Mouse (Mus musculus) kidney, postnatal 14 days (tissue): Measurements from ENCODE around the gene Mgmt.

ENCODE experiments used
- DNase-seq: peaks from one replicate; pipeline ENCODE4 v3.0.0; 2022; ENCODE audit warnings: mixed read lengths

The Mgmt gene

DNA sequence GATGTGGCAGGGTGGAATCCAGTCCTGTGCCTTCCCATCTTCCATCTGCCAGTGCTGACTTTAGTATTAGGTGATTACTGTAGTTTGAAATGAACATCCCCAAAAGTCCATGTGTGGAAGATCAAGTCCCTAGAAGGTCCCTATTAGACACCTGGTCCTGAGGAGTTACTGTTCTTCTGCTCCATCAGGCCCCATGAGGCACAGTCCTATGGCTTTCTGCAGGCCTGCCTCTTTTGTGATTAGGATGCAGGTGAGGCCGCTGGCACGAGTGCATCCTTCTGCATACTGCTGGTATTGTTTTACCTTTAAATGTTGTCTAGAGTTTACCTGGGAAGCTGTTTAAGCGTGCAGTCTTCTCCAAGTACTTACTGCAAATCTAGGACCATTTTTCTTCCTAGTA lies 21.6 kb downstream of the Mgmt start:
- DNase-seq: no peak

DNA sequence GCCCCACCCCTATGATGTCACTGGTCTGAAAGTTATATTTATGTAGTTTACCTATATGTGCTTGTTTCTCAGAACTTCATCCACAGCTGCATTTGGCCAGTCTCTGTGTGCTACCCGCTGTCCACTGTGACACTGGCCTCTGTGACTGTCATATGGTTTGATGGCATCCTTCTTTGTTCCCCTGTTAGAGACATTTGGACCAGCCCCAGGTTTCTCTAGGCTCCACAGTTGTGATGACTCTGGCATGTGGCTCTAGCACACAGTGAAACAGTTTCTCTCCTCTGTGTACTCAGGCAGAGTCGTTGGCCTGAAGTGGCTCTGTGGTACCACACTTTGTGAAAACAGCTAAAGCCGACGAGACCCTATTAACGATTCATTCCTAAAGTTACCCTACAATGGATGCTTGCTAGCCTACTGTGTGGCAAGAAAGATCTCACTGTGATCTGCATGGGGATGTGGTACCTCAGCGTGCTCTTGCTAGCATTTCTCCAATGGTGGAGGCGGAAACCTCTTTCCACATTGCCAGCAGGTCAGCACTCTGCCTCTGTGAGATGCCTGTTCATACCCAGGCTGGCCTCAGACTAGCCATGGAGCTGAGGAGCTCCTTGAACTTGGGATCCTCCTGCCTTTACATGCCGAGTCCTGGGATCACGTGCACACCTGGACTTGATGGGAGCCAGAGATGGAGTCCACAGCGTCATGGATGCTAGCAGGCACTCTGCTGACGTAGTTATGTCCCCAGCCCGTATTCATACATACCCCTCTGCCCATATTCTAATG lies 26.8 kb downstream of the Mgmt start:
- no peak for DNase-seq

- no peak for DNase-seq
Observed at GRCm38 (mm10) chr7:136922230-136922629, 27.8 kb downstream of the Mgmt start.

GRCm38 (mm10) chr7:136924610-136925260 lies 30.3 kb downstream of the Mgmt start:
- DNase-seq: no peak

DNA sequence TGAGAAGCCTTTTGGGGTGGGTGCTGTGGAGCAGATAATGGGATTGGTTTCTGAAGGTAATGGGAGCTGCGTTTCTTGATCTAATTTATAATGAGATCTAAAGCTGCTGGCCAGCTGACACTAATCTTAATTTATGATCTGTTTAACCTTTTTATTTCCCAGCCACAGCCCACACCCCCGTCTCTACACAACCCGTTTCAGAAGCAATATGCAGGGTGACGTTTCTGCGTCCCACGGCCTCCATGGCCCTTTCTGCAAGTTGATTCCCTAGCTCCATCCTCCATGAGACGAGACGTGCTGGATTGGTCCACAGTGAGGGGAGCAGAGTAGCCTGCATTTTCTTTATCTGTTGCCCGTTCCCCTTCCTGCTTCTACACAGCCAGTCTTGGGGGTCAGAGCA lies 31.8 kb downstream of the Mgmt start:
- DNase-seq: no peak

- DNase-seq: no peak
Observed at GRCm38 (mm10) chr7:136930451-136930850, 36.0 kb downstream of the Mgmt start.

- peak; percentile 20 for DNase-seq
Observed at GRCm38 (mm10) chr7:136933367-136933766, 39.0 kb downstream of the Mgmt start.

GRCm38 (mm10) chr7:136934336-136934735 lies 39.9 kb downstream of the Mgmt start:
- no peak for DNase-seq

DNA sequence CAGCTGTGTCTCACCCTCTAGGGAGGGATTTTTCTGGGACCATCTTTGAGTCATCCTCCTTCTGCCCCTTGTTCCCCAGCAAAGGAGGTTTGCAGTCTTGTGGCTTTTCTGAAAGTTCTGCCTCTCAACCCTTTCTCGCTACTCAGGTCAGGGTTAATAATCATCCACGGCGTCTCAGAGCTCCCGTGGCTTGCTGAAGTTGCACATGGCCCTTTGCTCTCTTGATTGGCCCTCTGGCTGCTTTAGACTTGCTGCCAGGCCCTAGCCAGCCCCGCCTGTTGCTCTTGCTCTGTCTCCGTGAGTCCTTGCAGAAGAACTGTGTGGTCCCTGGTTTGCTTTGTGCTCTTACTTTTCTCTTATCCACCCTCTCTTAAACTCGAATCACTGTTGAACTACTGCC lies 40.4 kb downstream of the Mgmt start:
- peak; percentile 66 for DNase-seq

GRCm38 (mm10) chr7:136938371-136938770 lies 44.0 kb downstream of the Mgmt start:
- no peak for DNase-seq

DNA sequence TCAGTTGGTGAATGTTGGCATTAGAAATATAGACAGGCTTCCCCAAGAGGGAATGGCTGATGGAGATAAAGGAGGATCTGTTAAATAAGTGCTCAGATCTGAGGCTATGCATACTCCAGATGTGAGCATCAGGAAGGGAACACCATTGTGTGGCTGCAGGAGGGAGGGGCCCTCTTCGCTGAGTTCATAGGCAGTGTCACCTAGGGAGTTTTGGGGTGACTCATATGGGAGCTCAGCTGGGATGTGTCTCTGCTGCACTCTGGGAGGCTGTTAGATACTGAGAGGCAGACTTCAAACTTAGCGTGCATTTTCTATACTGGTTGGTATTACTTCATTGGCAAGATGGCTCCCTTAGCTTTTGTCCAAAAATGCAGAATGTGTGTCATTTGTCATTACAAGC lies 48.0 kb downstream of the Mgmt start:
- no peak for DNase-seq

GRCm38 (mm10) chr7:136943886-136944285 lies 49.5 kb downstream of the Mgmt start:
- no peak for DNase-seq

GRCm38 (mm10) chr7:136945697-136946096 lies 51.3 kb downstream of the Mgmt start:
- DNase-seq: no peak

DNA sequence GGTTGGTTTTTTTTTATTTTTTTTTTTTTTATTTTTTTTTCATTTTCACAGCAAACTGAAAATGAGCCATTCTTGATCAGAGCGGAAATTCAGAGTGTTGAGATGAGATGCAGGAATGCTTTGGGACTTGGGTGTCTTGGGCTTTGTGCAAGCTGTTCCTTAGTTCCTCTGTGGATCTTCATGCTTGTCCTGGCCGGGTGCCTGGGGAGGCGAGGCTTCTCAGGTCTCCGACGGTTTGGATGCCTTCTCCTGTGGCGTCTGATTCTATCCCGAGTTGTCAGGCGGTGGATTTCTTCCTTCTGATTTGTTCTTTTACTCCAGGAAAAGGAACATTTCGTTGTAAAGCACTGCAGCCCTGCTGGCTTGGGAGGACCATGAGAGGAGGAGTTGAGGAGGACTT lies 51.7 kb downstream of the Mgmt start:
- no peak for DNase-seq

GRCm38 (mm10) chr7:136948275-136948810 lies 53.9 kb downstream of the Mgmt start:
- no peak for DNase-seq

GRCm38 (mm10) chr7:136952608-136953007 lies 58.2 kb downstream of the Mgmt start:
- peak; percentile 6 for DNase-seq

DNA sequence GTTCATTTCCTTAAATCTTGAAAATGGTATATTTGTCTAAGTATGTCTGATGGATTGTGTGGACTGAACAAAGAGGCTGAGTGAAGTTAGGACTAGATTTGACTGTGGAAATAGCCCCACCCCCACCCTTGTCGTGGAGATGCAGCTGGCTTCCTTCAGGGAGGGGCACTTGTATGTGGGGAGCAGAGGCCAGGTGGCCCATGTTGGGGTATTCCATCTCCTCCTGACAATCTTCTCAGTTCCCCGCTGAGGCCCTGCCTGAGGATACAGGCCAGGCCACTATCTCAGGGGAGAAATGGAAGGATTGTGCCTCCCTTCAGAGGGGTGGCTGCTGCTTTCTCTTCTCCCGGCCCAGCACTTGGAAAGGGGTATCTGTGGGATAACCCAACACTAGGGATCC lies 58.8 kb downstream of the Mgmt start:
- no peak for DNase-seq

DNA sequence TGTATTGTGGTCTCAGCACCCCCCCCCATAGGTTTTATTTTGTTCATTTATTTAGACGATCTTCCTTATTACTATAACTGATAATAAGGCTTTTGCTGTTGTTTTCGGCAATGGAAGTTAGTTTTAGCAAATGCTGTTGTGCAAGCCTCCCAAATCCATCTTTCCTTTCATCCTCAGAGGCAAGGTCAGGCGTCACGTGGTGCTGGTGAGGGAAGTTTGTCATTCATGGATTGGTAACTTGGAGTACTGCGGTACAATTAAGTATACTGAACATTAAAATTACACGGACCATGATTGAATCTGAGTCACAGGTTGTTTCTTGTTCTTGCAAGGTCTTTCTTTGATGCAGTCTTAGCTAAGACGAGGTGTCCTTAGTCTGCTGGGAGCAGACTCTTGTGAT lies 77.9 kb downstream of the Mgmt start:
- DNase-seq: no peak

- no peak for DNase-seq
Observed at GRCm38 (mm10) chr7:136975001-136975400, 80.6 kb downstream of the Mgmt start.

- no peak for DNase-seq
Observed at GRCm38 (mm10) chr7:136997456-136997855, 103.0 kb downstream of the Mgmt start.

DNA sequence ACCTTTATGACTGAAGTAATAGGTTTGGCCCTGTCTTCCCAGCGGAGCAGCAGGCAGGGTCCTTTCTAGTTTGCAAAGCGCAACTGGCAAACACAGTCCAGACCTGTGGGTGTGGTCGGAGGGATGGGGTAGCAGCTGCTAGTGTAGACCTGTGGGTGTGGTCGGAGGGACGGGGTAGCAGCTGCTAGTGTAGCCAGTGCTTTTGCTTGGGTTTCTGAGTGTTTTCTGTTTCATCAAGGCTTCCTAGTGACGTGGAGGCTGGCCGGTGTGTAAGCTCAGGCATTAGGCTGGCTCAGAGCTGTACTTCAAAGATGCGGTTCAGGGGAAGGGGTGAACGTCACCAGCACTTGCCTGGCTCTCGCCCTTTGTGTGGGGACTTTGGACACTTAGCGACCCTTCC lies 106.3 kb downstream of the Mgmt start:
- no peak for DNase-seq

DNA sequence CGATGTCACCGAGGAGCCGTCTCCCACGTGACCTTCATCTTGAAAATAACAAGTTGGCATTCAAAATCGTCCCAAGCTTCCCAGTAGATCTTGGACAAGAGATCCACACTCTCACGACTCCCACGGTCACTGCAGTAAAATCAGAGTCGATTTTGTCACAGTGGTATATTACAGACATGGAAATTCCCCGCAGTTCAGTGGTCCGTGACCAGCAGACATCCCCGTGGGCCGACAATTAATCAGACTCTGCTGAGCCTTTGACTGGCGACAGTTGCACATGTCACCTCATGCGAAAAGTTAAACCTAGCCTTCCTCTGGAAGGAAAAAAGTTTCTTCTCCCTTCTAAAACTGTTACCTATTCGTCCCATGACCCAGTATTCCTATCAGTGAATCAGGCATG lies 106.8 kb downstream of the Mgmt start:
- peak; percentile 3 for DNase-seq

DNA sequence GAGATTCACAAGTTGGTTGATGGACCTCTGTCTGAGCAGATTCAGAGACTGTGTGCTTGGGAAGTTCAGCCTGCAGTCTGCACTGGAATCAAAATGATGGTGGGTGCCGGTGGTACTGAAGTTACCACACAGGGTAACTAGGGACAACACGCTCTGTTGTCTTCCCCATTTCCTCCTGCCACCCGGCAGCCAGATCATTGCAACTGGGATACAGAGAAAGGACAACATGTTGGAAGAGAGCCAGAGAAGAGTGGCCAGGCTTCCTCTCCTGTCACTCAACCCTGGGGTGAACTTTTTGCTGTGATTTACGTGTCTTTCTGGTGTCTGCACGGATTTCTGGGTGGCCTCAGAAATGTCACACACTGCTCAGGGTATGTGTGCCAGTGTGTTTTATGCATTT lies 107.4 kb downstream of the Mgmt start:
- DNase-seq: peak; percentile 32

DNA sequence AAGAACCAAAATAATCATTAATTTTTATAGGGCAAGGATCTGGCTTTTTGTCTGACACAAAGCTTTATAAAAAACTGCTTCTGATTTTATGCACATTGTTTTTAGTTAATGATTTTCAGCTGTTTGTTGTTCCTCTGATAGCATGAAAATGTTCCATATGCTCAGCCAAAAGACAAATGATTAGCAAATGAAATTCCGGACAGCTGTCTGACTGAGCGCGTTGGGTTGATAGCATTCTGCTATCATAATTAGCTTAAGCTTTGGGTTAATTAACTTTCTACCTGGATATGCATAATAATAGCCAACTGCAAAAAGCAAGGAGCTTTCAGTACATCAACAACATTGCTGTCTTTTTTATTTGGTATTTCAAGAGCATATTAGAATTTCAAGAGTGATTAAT lies 108.0 kb downstream of the Mgmt start:
- DNase-seq: no peak
